Mouse (Mus musculus) thymus, adult 2 months (tissue): Measurements from ENCODE around the gene 9230102O04Rik. TPM values are rescaled to one million over a fixed set of nuclear protein-coding genes. Genes with fewer than 3 reads are reported as not detected.

Experiments used
- DNase-seq: peaks from one replicate; pipeline ENCODE4 v3.0.0; 2021
- H3K27ac ChIP-seq: fragments of 200-500 bp; 2 replicates; pipeline ENCODE4 v1.5.1; 2012; ENCODE audit warnings: low read length, control low read depth; ENCODE audit not compliant: control insufficient read depth, insufficient read depth
- H3K27me3 ChIP-seq: fragments of 200-500 bp; 2 replicates; pipeline ENCODE4 v1.6.1; 2012; ENCODE audit warnings: mild to moderate bottlenecking, low read length, moderate library complexity, mixed read lengths; ENCODE audit not compliant: control insufficient read depth, insufficient read depth
- H3K36me3 ChIP-seq: fragments of 200-500 bp; 2 replicates; pipeline ENCODE4 v1.6.1; 2012; ENCODE audit warnings: mild to moderate bottlenecking, low read length, moderate library complexity; ENCODE audit not compliant: control insufficient read depth, insufficient read depth
- H3K4me1 ChIP-seq: fragments of 200-500 bp; replicated peaks from 2 replicates; pipeline ENCODE4 v1.6.1; 2012; ENCODE audit warnings: low read length; ENCODE audit not compliant: control insufficient read depth, insufficient read depth
- H3K4me3 ChIP-seq: fragments of 200-500 bp; 2 replicates; pipeline ENCODE4 v1.5.1; 2012; ENCODE audit warnings: mild to moderate bottlenecking, low read length, control low read depth, moderate library complexity; ENCODE audit not compliant: control insufficient read depth, insufficient read depth
- CTCF ChIP-seq: fragments of 200-500 bp; IDR thresholded peaks from 2 replicates; pipeline ENCODE4 v1.5.1; 2012; ENCODE audit warnings: mild to moderate bottlenecking, control low read depth, low read length, moderate library complexity, borderline replicate concordance; ENCODE audit not compliant: control insufficient read depth, poor library complexity, insufficient read depth; ENCODE audit errors: extremely low read depth
- POLR2A ChIP-seq: fragments of 200-500 bp; IDR thresholded peaks from 2 replicates; pipeline ENCODE4 v1.6.1; 2012; ENCODE audit warnings: mild to moderate bottlenecking, low read length, control low read depth, moderate library complexity; ENCODE audit not compliant: control insufficient read depth, poor library complexity, insufficient read depth; ENCODE audit errors: extremely low read depth
- WGBS: fragments of 180-500 bp; shearing (Covaris S2); methylation state at CpG from one replicate; pipeline ENCODE4 v1.1.7; 2018; 5-methylcytosine and 5-hydroxymethylcytosine counted together
- polyA plus RNA-seq: library from polyadenylated mRNA; depleted of rRNA; stranded (reverse); fragments of >200 nt; gene quantifications from 2 replicates; pipeline ENCODE4 v1.2.3, GENCODE M21; 2012; rRNA removed

The 9230102O04Rik gene
- polyA plus RNA-seq: not detected in 2 replicates

- peak; percentile 62 for DNase-seq
- peak within 1 kb of the TSS; percentile 61 for H3K4me3 ChIP-seq
Observed at GRCm38 (mm10) chr2:9888913-9889650, at the start of gene 9230102O04Rik. TSS of gene 9230102O04Rik (minus strand) at chr2:9889540.

DNA sequence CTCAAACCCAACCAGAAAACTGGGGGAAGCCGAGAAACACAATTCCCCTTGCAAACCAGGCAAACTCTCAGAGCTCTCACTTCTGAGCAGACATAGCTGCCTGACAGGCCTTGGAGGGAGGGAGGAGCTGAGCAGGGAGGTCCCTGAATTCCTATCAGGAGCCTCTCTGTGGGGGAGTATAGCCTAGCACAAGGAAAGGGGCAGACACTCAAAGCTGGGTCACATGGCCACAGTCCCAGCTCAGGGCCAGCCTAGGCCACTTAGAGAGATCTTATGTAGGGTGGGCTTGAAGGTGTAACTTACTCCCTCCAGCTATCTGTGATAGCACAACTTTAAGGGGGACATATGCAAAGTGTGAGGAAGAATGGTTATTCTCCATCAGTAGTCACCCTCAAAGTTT, 46.6 kb upstream of the 9230102O04Rik start:
- TF ChIP-seq CTCF (no peak), POLR2A (no peak)
- H3K27me3 ChIP-seq: no peaks in the 10 kb centered on the region
- 90% methylated on average over 1 of the region's 1 CpGs for WGBS
- no peak for DNase-seq
- peaks cover 6% of the 10 kb centered on the region; the same call in 1 of the 2 replicates for H3K36me3 ChIP-seq
- no peaks in the 10 kb centered on the region for H3K4me1 ChIP-seq
- H3K4me3 ChIP-seq: no peak overlapping the region
- H3K27ac ChIP-seq: no peak overlapping the region

More at GRCm38 (mm10) chr2:9888913-9889650, at the start of gene 9230102O04Rik:
- Histone ChIP-seq H3K36me3 (no peaks in the 10 kb centered on the region), H3K4me1 (peaks cover 20% of the 10 kb centered on the region), H3K27ac (no peak within 1 kb of the TSS), H3K27me3 (peaks cover 39% of the 10 kb centered on the region)
- 3% methylated on average over 30 of the region's 30 CpGs for WGBS
- TF ChIP-seq CTCF (peak; percentile 50; the same call in 1 of the 2 replicates), POLR2A (no peak)

DNA sequence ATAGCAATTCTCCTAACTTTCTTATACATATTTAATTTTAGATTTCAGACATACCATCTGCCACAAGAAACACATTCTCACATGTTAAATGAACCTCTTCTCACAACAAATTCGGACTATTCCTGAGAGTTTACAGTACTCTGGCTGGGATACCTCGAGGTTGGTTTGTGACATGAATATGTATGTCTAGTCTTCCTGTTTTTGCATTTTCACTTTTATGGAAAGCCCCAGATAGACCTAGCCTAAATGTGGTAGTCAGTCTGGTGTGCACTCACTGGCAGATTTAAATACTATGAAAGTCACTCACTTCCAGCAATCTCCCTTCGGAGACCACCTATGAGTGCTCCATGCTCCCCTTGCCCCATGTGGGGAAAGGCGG, 37.6 kb upstream of the 9230102O04Rik start:
- H3K27me3 ChIP-seq: no peaks in the 10 kb centered on the region
- no peaks in the 10 kb centered on the region for H3K4me1 ChIP-seq
- WGBS: 80% methylated on average over 4 of the region's 4 CpGs
- TF ChIP-seq POLR2A (no peak), CTCF (no peak)
- no peak for DNase-seq
- H3K27ac ChIP-seq: no peak overlapping the region
- no peaks in the 10 kb centered on the region for H3K36me3 ChIP-seq
- no peak overlapping the region for H3K4me3 ChIP-seq

DNA sequence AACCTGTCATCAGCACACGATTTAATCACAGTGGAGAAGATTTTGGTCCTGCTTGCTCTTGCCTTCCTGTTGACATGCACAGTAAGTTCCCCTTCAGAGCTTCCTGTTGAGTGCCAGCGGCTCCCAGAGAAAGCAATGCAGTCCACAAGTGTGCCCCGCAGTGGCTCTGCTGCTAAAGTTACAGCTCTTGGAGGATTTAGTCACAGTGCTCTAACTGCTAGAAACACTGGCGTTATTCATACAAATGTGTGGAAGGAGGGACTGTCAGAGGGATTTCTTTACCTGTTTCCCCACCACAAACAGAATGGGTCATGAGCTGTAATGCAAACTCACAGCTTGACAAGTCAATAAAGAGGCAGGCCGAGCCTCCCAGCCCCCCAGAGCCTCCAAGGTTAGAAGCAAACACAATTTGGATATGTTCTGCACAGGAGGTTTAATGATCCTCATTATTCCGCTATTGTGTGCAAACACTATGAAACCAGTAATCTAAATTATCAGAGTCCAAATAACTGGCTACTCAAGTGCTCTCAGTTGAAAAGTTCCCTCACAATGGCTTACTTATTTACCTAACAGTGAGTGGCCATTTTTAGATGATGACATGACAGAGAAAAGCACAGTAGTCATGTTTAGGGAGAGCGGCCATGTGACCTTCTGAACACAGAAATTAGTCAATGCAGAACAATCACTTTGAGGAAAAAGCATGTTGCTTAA, 37.0 kb upstream of the 9230102O04Rik start:
- Histone ChIP-seq H3K27ac (no peak overlapping the region), H3K27me3 (no peaks in the 10 kb centered on the region), H3K36me3 (no peaks in the 10 kb centered on the region), H3K4me3 (no peak overlapping the region), H3K4me1 (no peaks in the 10 kb centered on the region)
- DNase-seq: no peak
- WGBS: 54% methylated on average over 7 of the region's 7 CpGs
- TF ChIP-seq POLR2A (no peak), CTCF (no peak)

GRCm38 (mm10) chr2:9918691-9919471, 29.5 kb upstream of the 9230102O04Rik start:
- WGBS: 94% methylated on average over 17 of the region's 17 CpGs
- Histone ChIP-seq H3K27me3 (no peaks in the 10 kb centered on the region), H3K36me3 (peaks cover 17% of the 10 kb centered on the region; the same call in 1 of the 2 replicates), H3K4me1 (no peaks in the 10 kb centered on the region), H3K27ac (no peak overlapping the region), H3K4me3 (no peak overlapping the region)
- DNase-seq: no peak
- TF ChIP-seq POLR2A (no peak), CTCF (no peak)

- no peaks in the 10 kb centered on the region for H3K4me1 ChIP-seq
Observed at GRCm38 (mm10) chr2:9917602-9918001, 28.3 kb upstream of the 9230102O04Rik start.

More at GRCm38 (mm10) chr2:9917602-9918001, 28.3 kb upstream of the 9230102O04Rik start:
- H3K27me3 ChIP-seq: no peaks in the 10 kb centered on the region
- TF ChIP-seq CTCF (no peak), POLR2A (no peak)
- WGBS: 96% methylated on average over 9 of the region's 9 CpGs
- no peak overlapping the region for H3K4me3 ChIP-seq
- H3K27ac ChIP-seq: no peak overlapping the region
- no peak for DNase-seq
- H3K36me3 ChIP-seq: peaks cover 17% of the 10 kb centered on the region; the same call in 1 of the 2 replicates
